Mouse (Mus musculus) cortical plate, adult 2 months (tissue): ENCODE results near the gene B4galt3. TPM values are rescaled to one million over a fixed set of nuclear protein-coding genes. Genes with fewer than 3 reads are reported as not detected.

Source experiments
- H3K27ac ChIP-seq: fragments of 200-500 bp; 2 replicates; pipeline ENCODE4 v1.5.1; 2012; ENCODE audit warnings: low read length, control low read depth, inconsistent platforms; ENCODE audit not compliant: insufficient read depth
- H3K4me1 ChIP-seq: fragments of 200-500 bp; 2 replicates; pipeline ENCODE4 v1.6.1; 2011; ENCODE audit warnings: low read length; ENCODE audit not compliant: control insufficient read depth, insufficient read depth
- H3K4me3 ChIP-seq: fragments of 200-500 bp; 2 replicates; pipeline ENCODE4 v1.5.1; 2011; ENCODE audit warnings: mild to moderate bottlenecking, low read length, control low read depth; ENCODE audit not compliant: insufficient read depth
- CTCF ChIP-seq: fragments of 200-500 bp; IDR thresholded peaks from 2 replicates; pipeline ENCODE4 v1.5.1; 2011; ENCODE audit warnings: mild to moderate bottlenecking, control low read depth, low read length; ENCODE audit not compliant: insufficient read depth; ENCODE audit errors: extremely low read depth
- POLR2A ChIP-seq: fragments of 200-500 bp; IDR thresholded peaks from 2 replicates; pipeline ENCODE4 v1.6.1; 2011; ENCODE audit warnings: mild to moderate bottlenecking, low read length, control low read depth; ENCODE audit not compliant: insufficient read depth; ENCODE audit errors: extremely low read depth
- polyA plus RNA-seq: library from polyadenylated mRNA; depleted of rRNA; stranded (reverse); fragments of >200 nt; gene quantifications from 2 replicates; pipeline ENCODE4 v1.2.3, GENCODE M21; 2012

B4galt3 gene
- polyA plus RNA-seq, 1 experiment: 73.7 TPM

DNA sequence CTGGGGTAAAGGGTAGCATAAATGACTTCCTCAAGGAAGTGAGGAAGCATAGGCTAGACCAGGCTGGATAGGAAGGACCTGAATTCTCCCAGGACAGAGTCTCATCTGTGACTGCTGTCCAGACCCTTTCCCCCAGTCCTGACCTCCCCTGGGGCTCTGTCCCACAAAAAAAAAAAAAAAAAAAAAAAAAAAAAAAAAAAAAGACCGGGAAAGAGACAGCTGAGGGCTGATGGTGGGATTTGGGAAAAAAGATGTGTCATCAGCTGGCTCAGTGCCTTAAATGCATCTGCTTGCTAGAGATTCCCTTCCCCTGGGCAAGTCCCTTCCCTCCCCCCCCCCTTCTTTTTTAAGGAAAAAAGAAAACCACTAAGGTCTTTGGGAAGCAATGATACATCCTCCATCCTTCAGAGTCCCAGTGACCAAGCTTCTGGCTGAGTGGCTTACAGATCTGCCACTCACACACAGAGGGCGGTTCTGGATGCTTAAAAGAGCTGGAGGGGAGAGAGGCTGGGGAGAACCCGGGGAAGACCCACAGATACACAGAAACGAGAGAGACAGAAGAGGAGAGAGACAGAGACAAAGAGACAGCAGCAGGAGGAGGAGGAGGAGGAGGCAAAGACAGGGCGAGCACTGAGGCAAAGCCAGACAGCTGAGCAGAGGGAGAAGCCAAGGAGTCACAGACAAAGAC is 20.1 kb upstream of the B4galt3 start, which contains the start of gene Adamts4:
Adamts4 (plus strand) TSS at position 509 of the 688 bp plus-strand sequence.
- peaks cover under 1% of the 10 kb centered on the region; the same call in 1 of the 2 replicates for H3K4me1 ChIP-seq
- peak within 1 kb of the TSS; percentile 0; the same call in 1 of the 2 replicates for H3K4me3 ChIP-seq
- H3K27ac ChIP-seq: peak within 1 kb of the TSS; percentile 91; the same call in 1 of the 2 replicates
- TF ChIP-seq CTCF (no peak), POLR2A (peak; percentile 41; the same call in 1 of the 2 replicates)

DNA sequence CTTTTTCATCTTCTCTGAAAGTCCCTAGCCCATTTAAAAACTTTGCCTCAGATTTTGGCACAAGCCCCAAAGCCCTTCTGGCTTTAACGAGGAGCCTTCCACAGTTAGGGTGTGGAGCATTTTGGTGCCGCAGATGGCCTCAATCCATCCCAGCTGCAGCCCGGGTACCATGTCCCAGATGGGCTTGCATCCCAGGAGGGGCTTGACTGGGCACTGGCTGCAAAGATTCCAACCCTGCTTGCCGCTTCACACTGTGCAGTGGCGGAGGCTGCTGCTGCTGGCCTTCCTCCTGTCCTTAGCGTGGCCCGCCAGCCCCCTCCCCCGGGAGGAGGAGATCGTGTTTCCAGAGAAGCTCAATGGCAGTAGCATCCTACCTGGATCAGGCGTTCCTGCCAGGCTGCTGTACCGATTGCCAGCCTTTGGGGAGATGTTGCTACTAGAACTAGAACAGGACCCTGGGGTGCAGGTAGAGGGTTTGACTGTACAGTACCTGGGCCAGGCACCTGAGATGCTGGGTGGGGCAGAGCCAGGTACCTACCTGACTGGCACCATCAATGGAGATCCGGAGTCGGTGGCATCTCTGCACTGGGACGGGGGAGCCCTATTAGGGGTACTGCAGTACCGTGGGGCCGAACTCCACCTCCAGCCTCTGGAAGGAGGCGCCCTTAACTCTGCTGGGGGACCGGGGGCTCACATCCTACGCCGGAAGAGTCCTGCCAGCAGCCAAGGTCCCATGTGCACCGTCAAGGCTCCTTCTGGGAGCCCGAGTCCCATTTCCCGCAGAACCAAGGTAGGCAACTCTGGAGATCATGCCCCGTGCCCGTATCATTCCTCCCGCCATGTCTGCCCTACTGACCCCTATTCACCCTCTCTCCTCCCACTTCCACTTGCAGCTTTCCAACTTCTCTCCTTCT is 19.2 kb upstream of the B4galt3 start, which contains the start of gene Ndufs2:
Ndufs2 (minus strand) TSS at position 709 of the 914 bp plus-strand sequence.
- TF ChIP-seq CTCF (no peak), POLR2A (no peak)
- H3K4me1 ChIP-seq: no peaks in the 10 kb centered on the region; the same call in 1 of the 2 replicates
- peak within 1 kb of the TSS; percentile 37; the same call in 1 of the 2 replicates for H3K27ac ChIP-seq
- peak within 1 kb of the TSS; percentile 0 for H3K4me3 ChIP-seq

DNA sequence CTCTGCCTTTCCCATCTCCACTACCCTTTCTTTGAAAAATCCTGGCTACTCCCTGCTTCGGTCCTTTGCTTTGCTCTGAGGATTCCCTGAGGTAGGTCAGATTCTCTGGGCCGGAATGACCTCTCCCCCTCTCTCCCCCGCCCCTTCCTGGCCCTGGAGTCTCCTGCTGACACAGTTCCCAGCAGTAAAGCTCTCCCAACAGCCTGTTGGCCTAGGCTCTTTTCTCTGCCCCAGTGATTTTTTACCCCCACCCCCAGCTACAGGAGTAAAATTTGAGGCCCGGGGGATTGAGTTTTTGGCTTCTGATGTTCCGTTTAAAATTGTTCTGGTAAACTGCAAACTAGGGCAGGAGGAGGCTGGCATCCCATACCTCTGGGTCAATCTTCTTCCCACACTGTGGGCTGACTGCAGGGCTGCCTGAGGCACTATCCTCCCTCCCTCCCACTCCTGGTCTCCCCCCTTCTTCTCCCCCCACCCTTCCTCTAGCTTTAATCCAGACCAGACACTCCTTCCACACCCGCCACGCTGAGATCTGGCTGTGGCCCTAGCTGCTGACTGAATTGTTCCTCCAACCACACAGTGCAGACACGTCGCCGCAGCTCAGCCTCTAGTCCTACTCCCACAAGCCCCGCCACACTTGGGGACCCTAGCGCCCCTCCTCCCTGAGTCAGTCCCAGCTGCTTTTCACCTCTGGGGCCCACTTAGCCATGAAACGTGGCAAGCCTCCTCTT is 18.4 kb upstream of the B4galt3 start:
- no peak overlapping the region for H3K27ac ChIP-seq
- H3K4me3 ChIP-seq: peak overlapping the region; percentile 0
- H3K4me1 ChIP-seq: no peaks in the 10 kb centered on the region
- no peak for TF ChIP-seq POLR2A
- no peak for TF ChIP-seq CTCF

DNA sequence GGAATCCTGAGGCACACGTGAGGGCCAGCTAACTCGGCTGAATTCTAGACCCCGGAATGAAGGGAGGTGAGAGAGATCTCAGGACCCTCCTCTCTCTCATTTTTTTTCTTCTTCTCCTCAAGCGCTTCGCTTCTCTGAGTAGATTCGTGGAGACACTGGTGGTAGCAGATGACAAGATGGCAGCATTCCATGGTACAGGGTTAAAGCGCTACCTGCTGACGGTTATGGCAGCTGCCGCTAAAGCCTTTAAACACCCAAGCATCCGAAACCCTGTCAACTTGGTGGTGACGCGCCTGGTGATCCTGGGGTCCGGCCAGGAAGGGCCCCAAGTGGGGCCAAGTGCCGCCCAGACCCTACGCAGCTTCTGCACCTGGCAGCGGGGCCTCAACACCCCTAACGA is 17.7 kb upstream of the B4galt3 start:
- Histone ChIP-seq H3K27ac (0 out of 2 replicates have a peak overlapping the region, but pooled peaks have one; percentile 16), H3K4me1 (no peaks in the 10 kb centered on the region), H3K4me3 (peak overlapping the region; percentile 0; the same call in 1 of the 2 replicates)
- TF ChIP-seq POLR2A (no peak), CTCF (no peak)

DNA sequence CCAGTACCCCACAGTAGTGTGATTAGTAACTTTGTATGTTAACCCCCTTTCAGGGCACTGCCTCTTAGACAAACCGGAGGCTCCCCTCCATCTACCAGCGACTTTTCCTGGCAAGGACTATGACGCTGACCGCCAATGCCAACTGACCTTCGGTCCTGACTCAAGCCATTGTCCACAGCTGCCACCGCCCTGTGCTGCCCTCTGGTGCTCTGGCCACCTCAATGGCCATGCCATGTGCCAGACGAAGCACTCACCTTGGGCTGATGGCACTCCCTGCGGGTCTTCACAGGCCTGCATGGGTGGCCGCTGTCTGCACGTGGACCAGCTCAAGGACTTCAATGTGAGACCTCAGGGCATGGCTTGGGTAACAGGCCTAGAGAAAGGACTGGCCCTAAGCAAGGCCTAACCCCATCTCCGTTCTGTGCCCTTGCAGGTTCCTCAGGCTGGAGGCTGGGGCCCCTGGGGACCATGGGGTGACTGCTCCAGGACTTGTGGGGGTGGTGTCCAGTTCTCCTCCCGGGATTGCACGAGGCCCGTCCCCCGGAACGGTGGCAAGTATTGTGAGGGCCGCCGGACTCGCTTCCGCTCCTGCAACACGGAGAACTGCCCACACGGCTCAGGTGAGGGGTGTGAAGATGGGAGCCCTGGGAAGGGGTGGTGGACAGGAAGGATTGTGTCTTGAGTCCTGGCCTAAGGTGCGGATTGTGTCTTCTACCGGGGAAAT is 13.9 kb upstream of the B4galt3 start:
- Histone ChIP-seq H3K4me1 (no peaks in the 10 kb centered on the region), H3K4me3 (no peak overlapping the region), H3K27ac (no peak overlapping the region)
- TF ChIP-seq POLR2A (no peak), CTCF (no peak)

DNA sequence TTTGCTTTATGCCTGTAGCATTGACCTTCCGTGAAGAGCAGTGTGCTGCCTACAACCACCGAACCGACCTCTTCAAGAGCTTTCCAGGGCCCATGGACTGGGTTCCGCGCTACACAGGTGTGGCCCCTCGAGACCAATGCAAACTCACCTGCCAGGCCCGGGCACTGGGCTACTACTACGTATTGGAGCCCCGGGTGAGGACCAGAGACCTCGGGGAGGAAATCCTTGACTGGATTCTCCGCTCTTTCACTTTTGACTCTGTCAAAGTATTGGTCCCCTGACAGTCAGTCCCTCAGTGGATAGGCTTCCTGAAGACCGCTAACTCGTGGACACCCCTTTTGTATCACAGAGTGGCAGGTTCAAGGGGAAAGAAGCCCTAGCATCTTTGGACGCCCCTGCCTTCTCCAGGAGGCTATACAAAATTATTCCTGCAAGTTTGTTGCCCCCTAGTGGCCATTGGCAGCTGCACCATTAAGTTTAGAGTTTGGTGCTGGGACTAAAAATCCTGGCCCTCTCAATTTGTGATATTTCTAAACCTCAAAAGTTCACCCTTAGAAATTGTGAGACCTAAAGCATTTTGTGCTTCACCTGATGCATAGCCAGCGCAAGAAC is 13.1 kb upstream of the B4galt3 start:
- H3K4me3 ChIP-seq: no peak overlapping the region
- H3K4me1 ChIP-seq: peaks cover 1% of the 10 kb centered on the region; the same call in 1 of the 2 replicates
- H3K27ac ChIP-seq: no peak overlapping the region
- peak; percentile 71; the same call in 1 of the 2 replicates for TF ChIP-seq CTCF
- no peak for TF ChIP-seq POLR2A

DNA sequence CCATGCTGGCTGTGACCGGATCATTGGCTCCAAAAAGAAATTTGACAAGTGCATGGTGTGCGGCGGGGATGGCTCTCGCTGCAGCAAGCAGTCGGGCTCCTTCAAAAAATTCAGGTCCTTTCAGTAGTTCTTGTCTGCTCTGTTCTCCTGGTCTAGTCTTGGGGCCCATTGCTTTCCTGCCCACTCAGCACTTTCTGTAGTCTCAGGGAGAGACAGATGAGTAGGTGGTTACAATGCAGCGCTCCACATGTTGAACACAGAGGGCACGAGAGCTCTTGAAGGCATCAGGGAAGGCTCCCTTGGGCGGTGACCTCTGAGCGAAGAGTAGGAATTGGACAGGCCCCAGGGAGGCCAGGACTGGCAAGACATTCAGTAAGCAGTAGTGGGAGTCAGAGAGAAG is 12.3 kb upstream of the B4galt3 start:
- Histone ChIP-seq H3K4me1 (peaks cover 4% of the 10 kb centered on the region), H3K4me3 (no peak overlapping the region), H3K27ac (no peak overlapping the region)
- no peak for TF ChIP-seq POLR2A
- TF ChIP-seq CTCF: no peak

DNA sequence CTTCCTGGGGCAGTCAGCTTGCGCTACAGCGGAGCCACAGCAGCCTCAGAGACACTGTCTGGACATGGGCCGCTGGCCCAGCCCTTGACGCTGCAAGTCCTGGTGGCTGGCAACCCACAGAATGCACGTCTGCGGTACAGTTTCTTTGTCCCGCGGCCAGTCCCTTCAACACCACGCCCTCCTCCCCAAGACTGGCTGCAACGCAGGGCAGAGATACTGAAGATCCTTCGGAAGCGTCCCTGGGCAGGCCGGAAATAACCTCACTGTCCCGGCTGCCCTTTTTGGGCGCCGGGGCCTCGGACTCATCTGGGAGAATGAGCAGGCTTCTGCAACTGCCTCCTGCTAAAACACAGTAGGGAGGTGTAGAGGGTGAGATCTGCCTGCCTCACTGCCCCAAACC is 11.2 kb upstream of the B4galt3 start:
- no peak overlapping the region for H3K27ac ChIP-seq
- no peak overlapping the region for H3K4me3 ChIP-seq
- TF ChIP-seq POLR2A (no peak), CTCF (no peak)
- H3K4me1 ChIP-seq: peaks cover 8% of the 10 kb centered on the region

DNA sequence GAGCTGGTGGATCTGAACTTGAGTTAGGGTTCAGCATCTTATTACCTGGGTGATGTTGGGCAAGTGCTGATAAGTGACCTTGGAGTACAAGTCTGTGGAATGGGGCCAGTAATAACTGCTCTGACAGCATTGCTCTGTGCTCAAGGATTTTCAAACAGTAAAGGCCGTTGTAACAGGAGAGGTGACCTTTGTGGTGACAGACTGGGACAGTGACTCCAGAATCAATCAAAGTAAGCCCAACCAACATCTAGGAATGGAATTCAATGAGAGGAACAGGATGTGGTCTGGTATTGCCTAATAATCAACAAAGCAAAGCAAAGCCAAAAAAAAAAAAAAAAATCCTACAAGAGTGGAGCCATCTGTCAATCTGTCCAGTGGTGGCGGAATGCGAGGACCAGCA is 9.8 kb upstream of the B4galt3 start:
- Histone ChIP-seq H3K4me1 (peaks cover 8% of the 10 kb centered on the region), H3K4me3 (no peak overlapping the region), H3K27ac (no peak overlapping the region)
- TF ChIP-seq CTCF: no peak
- TF ChIP-seq POLR2A: no peak
